20 mouse cellular contexts compared by ENCODE assay signal in genomic region chr15:70425566-70425965, GRCm38 (mm10).
"Had no signal": no experiment of that assay in that cellular context is flagged by ENCODE, and none has a peak within 500 bp of the region (broad histone marks: within the 10 kb centered on the region; RNA-seq: fewer than 3 reads in every experiment).

No protein-coding gene starts in this region.

- H3K27me3 ChIP-seq: limb, embryonic 15.5 days; neural tube, embryonic 12.5 days; neural tube, embryonic 15.5 days had no signal

- H3K4me3 ChIP-seq: limb, embryonic 15.5 days; midbrain, embryonic 10.5 days; neural tube, embryonic 12.5 days; neural tube, embryonic 15.5 days had no signal

- H3K9ac ChIP-seq: limb, embryonic 15.5 days; liver, embryonic 14.5 days; liver, postnatal 0 days; lung, embryonic 14.5 days; neural tube, embryonic 12.5 days; neural tube, embryonic 15.5 days had no signal

- ATAC-seq: liver, postnatal 0 days; lung, postnatal 0 days had no signal

- H3K4me1 ChIP-seq: limb, embryonic 15.5 days; midbrain, embryonic 10.5 days; neural tube, embryonic 12.5 days; neural tube, embryonic 15.5 days had no signal

- DNase-seq: kidney, postnatal 14 days; kidney, postnatal 4 days; liver, postnatal 0 days; lung, embryonic 14.5 days; midbrain, embryonic 14.5 days; right cerebral cortex, adult 18-20 months; right cerebral cortex, postnatal 14 days; right cerebral cortex, postnatal 4 days; thymus, adult 2 months; thymus, postnatal 14 days; thymus, postnatal 4 days had no signal

- H3K4me2 ChIP-seq: limb, embryonic 15.5 days; liver, embryonic 11.5 days; lung, embryonic 14.5 days; neural tube, embryonic 12.5 days; neural tube, embryonic 15.5 days had no signal

- H3K9me3 ChIP-seq: limb, embryonic 15.5 days; midbrain, embryonic 10.5 days; neural tube, embryonic 12.5 days; neural tube, embryonic 15.5 days had no signal

- H3K27ac ChIP-seq: limb, embryonic 15.5 days; liver, embryonic 14.5 days; macrophage; midbrain, embryonic 10.5 days; neural tube, embryonic 12.5 days; neural tube, embryonic 15.5 days; stomach, postnatal 0 days had no signal

- H3K36me3 ChIP-seq: limb, embryonic 15.5 days; midbrain, embryonic 10.5 days; neural tube, embryonic 12.5 days; neural tube, embryonic 15.5 days had no signal
